Mouse (Mus musculus) liver, adult 2 months (tissue): Measurements from ENCODE around the gene Ssu72.

Experiments
- CTCF ChIP-seq: fragments of 200-500 bp; IDR thresholded peaks from 2 replicates; pipeline ENCODE4 v1.5.1; 2011; ENCODE audit warnings: low read depth, low read length, control low read depth
- POLR2A ChIP-seq: fragments of 200-500 bp; IDR thresholded peaks from 2 replicates; pipeline ENCODE4 v1.6.1; 2011; ENCODE audit warnings: low read length, control low read depth; ENCODE audit not compliant: insufficient read depth; ENCODE audit errors: extremely low read depth

DNA sequence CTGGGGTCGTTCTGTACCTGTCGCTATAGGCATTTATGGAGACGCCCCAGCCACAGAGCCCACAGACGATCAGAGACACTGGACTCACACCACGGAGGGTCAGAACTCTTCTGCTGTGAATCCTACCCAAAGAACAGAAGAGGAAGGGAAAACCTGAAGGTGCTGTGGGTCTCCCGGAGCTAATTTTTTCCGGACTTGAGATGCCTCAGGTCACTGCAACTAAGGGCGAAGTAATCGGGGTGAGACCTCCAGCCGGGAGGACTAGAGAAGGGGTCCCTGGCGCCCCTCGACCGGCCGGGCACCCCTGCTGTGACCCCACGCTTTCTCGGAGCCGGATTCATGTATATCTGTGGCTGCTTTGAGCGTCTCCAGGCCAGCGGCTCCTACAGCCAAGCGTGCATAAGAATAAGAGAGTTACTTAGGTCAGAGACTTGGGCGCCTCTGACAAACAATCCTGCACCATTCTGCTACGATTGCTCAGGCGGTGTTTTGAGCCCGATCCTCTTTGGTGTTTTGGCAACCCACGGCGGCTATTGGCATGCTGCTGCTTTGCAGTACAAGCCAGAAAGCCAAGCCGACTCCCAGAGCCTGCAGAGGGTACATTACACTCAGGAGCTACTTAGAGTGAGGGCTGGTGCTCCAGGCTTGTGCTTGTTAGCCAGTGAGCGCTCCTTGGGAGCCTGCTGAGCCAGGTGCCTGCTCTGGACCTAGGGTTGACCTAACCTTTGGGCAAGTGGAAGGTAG, 56.9 kb downstream of the Ssu72 start:
- TF ChIP-seq CTCF (no peak), POLR2A (no peak)
